In genomic region chr8:47851824-47852502, GRCm38 (mm10) we compare ENCODE assay signal across 8 mouse cellular contexts. TPM values are rescaled to one million over a fixed set of nuclear protein-coding genes. Genes with fewer than 3 reads are reported as not detected.
DNase-seq lines count a peak whose midpoint lies in the region; ATAC-seq lines count a peak whose summit lies in the region.
"Had no signal": no experiment of that assay in that cellular context is flagged by ENCODE, and none has a peak within 500 bp of the region (broad histone marks: within the 10 kb centered on the region; RNA-seq: fewer than 3 reads in every experiment).

No protein-coding gene starts in this region.

- H3K36me3 ChIP-seq in midbrain, embryonic 11.5 days (ENCODE audit: control insufficient read depth, insufficient read depth, low read length): no peaks in the 10 kb centered on the region
- peaks cover 33% of the 10 kb centered on the region for H3K36me3 ChIP-seq in midbrain, embryonic 13.5 days
- H3K36me3 ChIP-seq in embryonic facial prominence, embryonic 15.5 days: peaks cover 59% of the 10 kb centered on the region
- H3K36me3 ChIP-seq in heart, embryonic 14.5 days (ENCODE audit: control insufficient read depth, insufficient read depth, low read length): peaks cover 85% of the 10 kb centered on the region
- H3K36me3 ChIP-seq in limb, embryonic 12.5 days: peaks cover 77% of the 10 kb centered on the region
- peaks cover 28% of the 10 kb centered on the region for H3K36me3 ChIP-seq in forebrain, embryonic 13.5 days (ENCODE audit: poor library complexity, severe bottlenecking)

- no peak overlapping the region for H3K9ac ChIP-seq in midbrain, embryonic 11.5 days (ENCODE audit: low read length)
- no peak overlapping the region for H3K9ac ChIP-seq in midbrain, embryonic 13.5 days (replicated peaks)
- H3K9ac ChIP-seq in embryonic facial prominence, embryonic 15.5 days: no peak overlapping the region
- H3K9ac ChIP-seq in heart, embryonic 14.5 days (ENCODE audit: low read length): no peak overlapping the region; the same call in 1 of the 2 replicates
- H3K9ac ChIP-seq in limb, embryonic 12.5 days (replicated peaks): 0 out of 2 replicates have a peak overlapping the region, but pooled peaks have one; percentile 27
- no peak overlapping the region for H3K9ac ChIP-seq in forebrain, embryonic 13.5 days

- no peaks in the 10 kb centered on the region for H3K4me1 ChIP-seq in midbrain, embryonic 11.5 days (ENCODE audit: control insufficient read depth, insufficient read depth, low read length)
- no peaks in the 10 kb centered on the region for H3K4me1 ChIP-seq in midbrain, embryonic 13.5 days (replicated peaks)
- peaks cover 20% of the 10 kb centered on the region for H3K4me1 ChIP-seq in embryonic facial prominence, embryonic 15.5 days
- H3K4me1 ChIP-seq in heart, embryonic 14.5 days (ENCODE audit: control insufficient read depth in 2 of 2, insufficient read depth in 2 of 2, low read length in 2 of 2): peaks cover 6 to 7% of the 10 kb centered on the region in 2 experiments; a peak in 1 of 4 replicates
- peaks cover 27% of the 10 kb centered on the region for H3K4me1 ChIP-seq in limb, embryonic 12.5 days (replicated peaks)
- H3K4me1 ChIP-seq in forebrain, embryonic 13.5 days: 0 out of 2 replicates have a peak, but pooled peaks cover 7% of the 10 kb centered on the region

- H3K27ac ChIP-seq in midbrain, embryonic 11.5 days (ENCODE audit: low read depth, low read length): no peak overlapping the region
- no peak overlapping the region for H3K27ac ChIP-seq in midbrain, embryonic 13.5 days
- H3K27ac ChIP-seq in embryonic facial prominence, embryonic 15.5 days (replicated peaks): peak overlapping the region; percentile 83
- peak overlapping the region; percentile 36 to 64; a peak in 3 of 4 replicates for H3K27ac ChIP-seq in heart, embryonic 14.5 days (replicated peaks in 1 of 2; ENCODE audit: control insufficient read depth in 1 of 2, insufficient read depth in 1 of 2, low read depth in 2 of 2, low read length in 2 of 2)
- peak overlapping the region; percentile 89 for H3K27ac ChIP-seq in limb, embryonic 12.5 days
- no peak overlapping the region for H3K27ac ChIP-seq in forebrain, embryonic 13.5 days

- no peak overlapping the region for H3K4me2 ChIP-seq in midbrain, embryonic 11.5 days
- no peak overlapping the region for H3K4me2 ChIP-seq in midbrain, embryonic 13.5 days (replicated peaks)
- peak overlapping the region; percentile 43 for H3K4me2 ChIP-seq in embryonic facial prominence, embryonic 15.5 days (replicated peaks)
- peak overlapping the region; percentile 47 for H3K4me2 ChIP-seq in heart, embryonic 14.5 days (ENCODE audit: low read length)
- peak overlapping the region; percentile 52 for H3K4me2 ChIP-seq in limb, embryonic 12.5 days
- no peak overlapping the region for H3K4me2 ChIP-seq in forebrain, embryonic 13.5 days

- no peak for ATAC-seq in midbrain, embryonic 11.5 days (ENCODE audit: low FRiP score)
- ATAC-seq in midbrain, embryonic 13.5 days: no peak
- ATAC-seq in embryonic facial prominence, embryonic 15.5 days (ENCODE audit: insufficient number of reproducible peaks, low FRiP score, low TSS enrichment, low read depth): peak; percentile 56
- peak; percentile 27; the same call in 1 of the 2 replicates for ATAC-seq in heart, embryonic 14.5 days (ENCODE audit: insufficient number of reproducible peaks, insufficient read depth, low FRiP score, low read depth)
- peak; percentile 81 for ATAC-seq in limb, embryonic 12.5 days (ENCODE audit: insufficient number of reproducible peaks, insufficient read depth, low FRiP score, low TSS enrichment, low read depth)
- peak; percentile 69 for ATAC-seq in megakaryocyte-erythroid progenitor cell, adult 5-6 weeks (replicated peaks; ENCODE audit: low FRiP score, low TSS enrichment, poor library complexity, severe bottlenecking)
- ATAC-seq in forebrain, embryonic 13.5 days: no peak

- H3K4me3 ChIP-seq in midbrain, embryonic 11.5 days (ENCODE audit: low read depth, low read length): no peak overlapping the region
- H3K4me3 ChIP-seq in midbrain, embryonic 13.5 days (replicated peaks): no peak overlapping the region
- peak overlapping the region; percentile 18 for H3K4me3 ChIP-seq in embryonic facial prominence, embryonic 15.5 days (replicated peaks)
- 0 out of 4 replicates have a peak overlapping the region, but pooled peaks of 1 of the 2 experiments have one; percentile 6 for H3K4me3 ChIP-seq in heart, embryonic 14.5 days (ENCODE audit: control insufficient read depth in 1 of 2, insufficient read depth in 1 of 2, low read depth in 1 of 2, low read length in 2 of 2)
- H3K4me3 ChIP-seq in limb, embryonic 12.5 days (replicated peaks): peak overlapping the region; percentile 20
- no peak overlapping the region for H3K4me3 ChIP-seq in forebrain, embryonic 13.5 days

- peak; percentile 78 for DNase-seq in midbrain, embryonic 11.5 days (ENCODE audit: low spot score, missing footprints)

- no peaks in the 10 kb centered on the region for H3K27me3 ChIP-seq in midbrain, embryonic 11.5 days (ENCODE audit: control insufficient read depth, insufficient read depth, low read length)
- H3K27me3 ChIP-seq in midbrain, embryonic 13.5 days: no peaks in the 10 kb centered on the region
- H3K27me3 ChIP-seq in embryonic facial prominence, embryonic 15.5 days: no peaks in the 10 kb centered on the region
- no peaks in the 10 kb centered on the region for H3K27me3 ChIP-seq in heart, embryonic 14.5 days (ENCODE audit: control insufficient read depth, insufficient read depth, low read length)
- H3K27me3 ChIP-seq in limb, embryonic 12.5 days: no peaks in the 10 kb centered on the region
- no peaks in the 10 kb centered on the region for H3K27me3 ChIP-seq in forebrain, embryonic 13.5 days

- WGBS in midbrain, embryonic 11.5 days: 83% methylated on average over 12 of the region's 12 CpGs
- WGBS in midbrain, embryonic 13.5 days: 83% methylated on average over 12 of the region's 12 CpGs
- whole genome bisulfite sequencing in embryonic facial prominence, embryonic 15.5 days: 36% methylated on average over 12 of the region's 12 CpGs
- WGBS in heart, embryonic 14.5 days: 45% methylated on average over 12 of the region's 12 CpGs
- WGBS in limb, embryonic 12.5 days: 29% methylated on average over 12 of the region's 12 CpGs
- WGBS in forebrain, embryonic 13.5 days: 78% methylated on average over 12 of the region's 12 CpGs

- no peaks in the 10 kb centered on the region for H3K9me3 ChIP-seq in midbrain, embryonic 11.5 days (ENCODE audit: control insufficient read depth, low read length)
- no peaks in the 10 kb centered on the region for H3K9me3 ChIP-seq in midbrain, embryonic 13.5 days
- no peaks in the 10 kb centered on the region for H3K9me3 ChIP-seq in embryonic facial prominence, embryonic 15.5 days (replicated peaks)
- H3K9me3 ChIP-seq in heart, embryonic 14.5 days (ENCODE audit: control insufficient read depth, low read length): no peaks in the 10 kb centered on the region
- H3K9me3 ChIP-seq in limb, embryonic 12.5 days: no peaks in the 10 kb centered on the region
- H3K9me3 ChIP-seq in forebrain, embryonic 13.5 days (replicated peaks): no peaks in the 10 kb centered on the region

RNA-seq across cellular contexts. Expression of gene Cldn22, which starts 27.7 kb away (rescaled TPM):
- polyA plus RNA-seq in midbrain, embryonic 11.5 days (2014; fragmentation: Nextera tagmentation; extraction: Ambion mirVana): not detected in 2 replicates
- polyA plus RNA-seq in midbrain, embryonic 13.5 days (2015; fragmentation: Nextera tagmentation; extraction: Ambion mirVana): not detected in 2 replicates
- not detected in 2 replicates for polyA plus RNA-seq in embryonic facial prominence, embryonic 15.5 days (2015; fragmentation: Nextera tagmentation; extraction: Ambion mirVana)
- polyA plus RNA-seq in heart, embryonic 14.5 days (2014; fragmentation: Nextera tagmentation; extraction: Ambion mirVana): not detected in 2 replicates
- polyA plus RNA-seq in limb, embryonic 12.5 days (2016; fragmentation: Nextera tagmentation; extraction: Ambion mirVana): not detected in 2 replicates
- total RNA-seq in megakaryocyte-erythroid progenitor cell, adult 5-6 weeks (2014; fragmentation: Nextera tagmentation): not detected in 2 replicates
- not detected in 2 replicates for total RNA-seq in megakaryocyte-erythroid progenitor cell, adult 5-6 weeks (2017)
- polyA plus RNA-seq in forebrain, embryonic 13.5 days (2015; fragmentation: Nextera tagmentation; extraction: Ambion mirVana): not detected in 2 replicates
- polyA plus RNA-seq: neural tube, embryonic 14.5 days had no signal

RNA-seq across cellular contexts. Expression of gene Cldn24, which starts 30.0 kb away (rescaled TPM):
- not detected in 2 replicates for polyA plus RNA-seq in midbrain, embryonic 11.5 days (2014; fragmentation: Nextera tagmentation; extraction: Ambion mirVana)
- polyA plus RNA-seq in midbrain, embryonic 13.5 days (2015; fragmentation: Nextera tagmentation; extraction: Ambion mirVana): not detected in 2 replicates
- not detected in 2 replicates for polyA plus RNA-seq in embryonic facial prominence, embryonic 15.5 days (2015; fragmentation: Nextera tagmentation; extraction: Ambion mirVana)
- polyA plus RNA-seq in heart, embryonic 14.5 days (2014; fragmentation: Nextera tagmentation; extraction: Ambion mirVana): not detected in 2 replicates
- not detected in 2 replicates for polyA plus RNA-seq in limb, embryonic 12.5 days (2016; fragmentation: Nextera tagmentation; extraction: Ambion mirVana)
- not detected in 2 replicates for total RNA-seq in megakaryocyte-erythroid progenitor cell, adult 5-6 weeks (2014; fragmentation: Nextera tagmentation)
- not detected in 2 replicates for total RNA-seq in megakaryocyte-erythroid progenitor cell, adult 5-6 weeks (2017)
- polyA plus RNA-seq in forebrain, embryonic 13.5 days (2015; fragmentation: Nextera tagmentation; extraction: Ambion mirVana): not detected in 2 replicates
- polyA plus RNA-seq: neural tube, embryonic 14.5 days had no signal

Comparison
In these comparisons a context has a peak if more than half of its experiments do, and no peak if none do; other contexts are left out.
1. ATAC-seq: peak in embryonic facial prominence, embryonic 15.5 days (single experiment), heart, embryonic 14.5 days (single experiment), limb, embryonic 12.5 days (single experiment) and megakaryocyte-erythroid progenitor cell, adult 5-6 weeks (single experiment); none in midbrain, embryonic 11.5 days (single experiment), midbrain, embryonic 13.5 days (single experiment) and forebrain, embryonic 13.5 days (single experiment).
2. H3K27ac ChIP-seq: peak in embryonic facial prominence, embryonic 15.5 days (single experiment), heart, embryonic 14.5 days (2 of 2) and limb, embryonic 12.5 days (single experiment); none in midbrain, embryonic 11.5 days (single experiment), midbrain, embryonic 13.5 days (single experiment) and forebrain, embryonic 13.5 days (single experiment).
3. H3K4me2 ChIP-seq: peak in embryonic facial prominence, embryonic 15.5 days (single experiment), heart, embryonic 14.5 days (single experiment) and limb, embryonic 12.5 days (single experiment); none in midbrain, embryonic 11.5 days (single experiment), midbrain, embryonic 13.5 days (single experiment) and forebrain, embryonic 13.5 days (single experiment).
4. H3K4me3 ChIP-seq: peak in embryonic facial prominence, embryonic 15.5 days (single experiment) and limb, embryonic 12.5 days (single experiment); none in midbrain, embryonic 11.5 days (single experiment), midbrain, embryonic 13.5 days (single experiment) and forebrain, embryonic 13.5 days (single experiment).